Mouse (Mus musculus): Measurements from ENCODE around the gene Gm6583.
"Not testable (repeated sequence)": the region's sequence is repeated elsewhere in the genome, so short reads cannot be mapped to it uniquely, and the experiment has no call there.

Gm6583 gene

GRCm38 (mm10) chr5:112325546-112326445, 30.0 kb downstream of the Gm6583 start, which contains the start of gene Tfip11:
TSS of gene Tfip11 (plus strand) at chr5:112326358.
- DNase-seq (ENCODE audit: low read depth, low spot score): peak; percentile 95

- peak; percentile 89 for DNase-seq (ENCODE audit: low read depth, low spot score)
Observed at GRCm38 (mm10) chr5:112324637-112325545, 30.9 kb downstream of the Gm6583 start.

GRCm38 (mm10) chr5:112323246-112323645, 32.6 kb downstream of the Gm6583 start:
- DNase-seq (ENCODE audit: low read depth, low spot score): no peak

- no peak for DNase-seq (ENCODE audit: low read depth, low spot score)
Observed at GRCm38 (mm10) chr5:112321376-112321775, 34.5 kb downstream of the Gm6583 start.

GRCm38 (mm10) chr5:112320936-112321335, 34.9 kb downstream of the Gm6583 start:
- DNase-seq (ENCODE audit: low read depth, low spot score): no peak

- DNase-seq (ENCODE audit: low read depth, low spot score): no peak
Observed at GRCm38 (mm10) chr5:112320379-112320778, 35.5 kb downstream of the Gm6583 start.

GRCm38 (mm10) chr5:112319343-112319742, 36.5 kb downstream of the Gm6583 start:
- DNase-seq (ENCODE audit: low read depth, low spot score): not testable (repeated sequence)

GRCm38 (mm10) chr5:112317328-112317727, 38.5 kb downstream of the Gm6583 start:
- DNase-seq (ENCODE audit: low read depth, low spot score): no peak

GRCm38 (mm10) chr5:112316468-112316867, 39.4 kb downstream of the Gm6583 start:
- no peak for DNase-seq (ENCODE audit: low read depth, low spot score)

- DNase-seq (ENCODE audit: low read depth, low spot score): no peak
Observed at GRCm38 (mm10) chr5:112313222-112313885, 42.5 kb downstream of the Gm6583 start.

- DNase-seq (ENCODE audit: low read depth, low spot score): no peak
Observed at GRCm38 (mm10) chr5:112305842-112306241, 50.0 kb downstream of the Gm6583 start.
